Mouse (Mus musculus): ENCODE data around the gene 4930480E11Rik. TPM values are rescaled to one million over a fixed set of nuclear protein-coding genes. Genes with fewer than 3 reads are reported as not detected.

The 4930480E11Rik gene
- polyA plus RNA-seq (2012; rRNA removed) = not detected in 2 replicates

GRCm38 (mm10) chrX:78369343-78369742 is at the start of gene 4930480E11Rik:
TSS of gene 4930480E11Rik (plus strand) at chrX:78369643.

Other genes with a start within 250 kb of the 4930480E11Rik start
- gene Gm5938, start 244.2 kb upstream of the 4930480E11Rik start, polyA plus RNA-seq (2012; rRNA removed) = not detected in 2 replicates
- gene Obp1b, start 182.9 kb upstream of the 4930480E11Rik start, polyA plus RNA-seq (2012; rRNA removed) = not detected in 2 replicates
- not detected in 2 replicates for gene Gm14743, start 123.7 kb upstream of the 4930480E11Rik start, polyA plus RNA-seq (2012; rRNA removed)
- gene Prrg1, start 214.3 kb downstream of the 4930480E11Rik start, polyA plus RNA-seq (2012; rRNA removed) = 0.29 TPM in 1 of 2 replicates, not detected in the other

Measured in stomach, adult 2 months (tissue).